Mouse (Mus musculus): ENCODE results near the gene Prps1.
A peak's percentile ranks its signal among the peaks of the same experiment; 100 is the strongest.
"Not testable (repeated sequence)": the region's sequence is repeated elsewhere in the genome, so short reads cannot be mapped to it uniquely, and the experiment has no call there.

Gene Prps1

GRCm38 (mm10) chrX:140456279-140456731 is at the start of gene Prps1:
Gene Prps1, plus strand, starts transcription at chrX:140456613.
- DNase-seq (ENCODE audit: low read depth, low spot score): peak; percentile 72

GRCm38 (mm10) chrX:140407593-140407992 is 48.8 kb upstream of the Prps1 start:
- no peak for DNase-seq (ENCODE audit: low read depth, low spot score)

GRCm38 (mm10) chrX:140418467-140418866 is 37.9 kb upstream of the Prps1 start:
- DNase-seq (ENCODE audit: low read depth, low spot score): no peak

GRCm38 (mm10) chrX:140427124-140427523 is 29.3 kb upstream of the Prps1 start:
- no peak for DNase-seq (ENCODE audit: low read depth, low spot score)

- DNase-seq (ENCODE audit: low read depth, low spot score): no peak
These were observed 28.2 kb upstream of the Prps1 start for GRCm38 (mm10) chrX:140428252-140428651.

GRCm38 (mm10) chrX:140429985-140430384 is 26.4 kb upstream of the Prps1 start:
- DNase-seq (ENCODE audit: low read depth, low spot score): no peak

- DNase-seq (ENCODE audit: low read depth, low spot score): no peak
These were observed 25.9 kb upstream of the Prps1 start for GRCm38 (mm10) chrX:140430506-140430905.

- DNase-seq (ENCODE audit: low read depth, low spot score): no peak
These were observed 24.4 kb upstream of the Prps1 start for GRCm38 (mm10) chrX:140431981-140432380.

- no peak for DNase-seq (ENCODE audit: low read depth, low spot score)
These were observed 23.6 kb upstream of the Prps1 start for GRCm38 (mm10) chrX:140432786-140433185.

GRCm38 (mm10) chrX:140437906-140438305 is 18.5 kb upstream of the Prps1 start:
- no peak for DNase-seq (ENCODE audit: low read depth, low spot score)

- no peak for DNase-seq (ENCODE audit: low read depth, low spot score)
These were observed 10.9 kb upstream of the Prps1 start for GRCm38 (mm10) chrX:140445551-140445950.

GRCm38 (mm10) chrX:140450071-140450470 is 6.3 kb upstream of the Prps1 start:
- no peak for DNase-seq (ENCODE audit: low read depth, low spot score)

- DNase-seq (ENCODE audit: low read depth, low spot score): no peak
These were observed 508 bp downstream of the Prps1 start for GRCm38 (mm10) chrX:140456751-140457491.

- DNase-seq (ENCODE audit: low read depth, low spot score): no peak
These were observed 1.1 kb downstream of the Prps1 start for GRCm38 (mm10) chrX:140457502-140457901.

- DNase-seq (ENCODE audit: low read depth, low spot score): no peak
These were observed 21.8 kb downstream of the Prps1 start for GRCm38 (mm10) chrX:140478231-140478630.

- DNase-seq (ENCODE audit: low read depth, low spot score): no peak
These were observed 22.8 kb downstream of the Prps1 start for GRCm38 (mm10) chrX:140479171-140479570.

GRCm38 (mm10) chrX:140489174-140489573 is 32.8 kb downstream of the Prps1 start:
- no peak for DNase-seq (ENCODE audit: low read depth, low spot score)

- DNase-seq (ENCODE audit: low read depth, low spot score): no peak
These were observed 33.8 kb downstream of the Prps1 start for GRCm38 (mm10) chrX:140490203-140490602.

- DNase-seq (ENCODE audit: low read depth, low spot score): peak; percentile 20
These were observed 35.6 kb downstream of the Prps1 start for GRCm38 (mm10) chrX:140491884-140492571.

- DNase-seq (ENCODE audit: low read depth, low spot score): no peak
These were observed 37.2 kb downstream of the Prps1 start for GRCm38 (mm10) chrX:140493527-140494029.

- DNase-seq (ENCODE audit: low read depth, low spot score): no peak
These were observed 37.8 kb downstream of the Prps1 start for GRCm38 (mm10) chrX:140494170-140494569.

GRCm38 (mm10) chrX:140498431-140498830 is 42.0 kb downstream of the Prps1 start:
- not testable (repeated sequence) for DNase-seq (ENCODE audit: low read depth, low spot score)

GRCm38 (mm10) chrX:140500306-140500705 is 43.9 kb downstream of the Prps1 start:
- DNase-seq (ENCODE audit: low read depth, low spot score): no peak

Data from embryo, embryonic 11.5 days (tissue).